Mouse (Mus musculus) lung, postnatal 0 days (tissue): ENCODE results near the gene Ints3. TPM values are rescaled to one million over a fixed set of nuclear protein-coding genes. Genes with fewer than 3 reads are reported as not detected.

Source experiments
- ATAC-seq: fragments of 200-750 bp; cut with Nextera tagmentation; 2 replicates; pipeline ENCODE4 v1.8.0; 2017; ENCODE audit warnings: moderate library complexity
- DNase-seq: peaks from one replicate; pipeline ENCODE4 v3.0.0-alpha.2; 2016; ENCODE audit warnings: low spot score
- H3K27ac ChIP-seq: fragments of 300-500 bp; sonication (generic); 2 replicates; pipeline ENCODE4 v1.5.1; 2014; ENCODE audit warnings: antibody characterized with exemption, mild to moderate bottlenecking, low read length, mixed read lengths
- H3K27me3 ChIP-seq: fragments of 300-500 bp; sonication (generic); replicated peaks from 2 replicates; pipeline ENCODE4 v1.6.1; 2014; ENCODE audit warnings: low read length, mixed read lengths; ENCODE audit not compliant: insufficient read depth
- H3K36me3 ChIP-seq: fragments of 300-500 bp; sonication (generic); 2 replicates; pipeline ENCODE4 v1.6.1; 2014; ENCODE audit warnings: low read length, mixed read lengths; ENCODE audit not compliant: insufficient read depth
- H3K4me1 ChIP-seq: fragments of 300-500 bp; sonication (generic); 2 replicates; pipeline ENCODE4 v1.6.1; 2014; ENCODE audit warnings: antibody characterized with exemption, low read depth, low read length, mixed read lengths; ENCODE audit not compliant: insufficient read depth
- H3K4me2 ChIP-seq: fragments of 300-500 bp; sonication (generic); replicated peaks from 2 replicates; pipeline ENCODE4 v1.6.1; 2014; ENCODE audit warnings: low read depth, mild to moderate bottlenecking, low read length, moderate library complexity, mixed read lengths
- H3K4me3 ChIP-seq: fragments of 300-500 bp; sonication (generic); 2 replicates; pipeline ENCODE4 v1.5.1; 2014; ENCODE audit warnings: low read depth, low read length
- H3K9ac ChIP-seq: fragments of 300-500 bp; sonication (generic); replicated peaks from 2 replicates; pipeline ENCODE4 v1.6.1; 2014; ENCODE audit warnings: low read depth, mild to moderate bottlenecking
- H3K9me3 ChIP-seq: fragments of 300-500 bp; sonication (generic); 2 replicates; pipeline ENCODE4 v1.6.1; 2016; ENCODE audit warnings: low read length, mixed read lengths
- CTCF ChIP-seq: IDR thresholded peaks from 2 replicates; pipeline ENCODE4 v1.5.1; 2016; ENCODE audit warnings: antibody characterized with exemption, mild to moderate bottlenecking
- EP300 ChIP-seq: IDR thresholded peaks from 2 replicates; pipeline ENCODE4 v1.6.1; 2016; ENCODE audit warnings: antibody characterized with exemption, mild to moderate bottlenecking, control low read depth
- WGBS: fragments of 180-500 bp; shearing (Covaris S2); extraction: QIAGEN DNeasy Blood & Tissue Kit; methylation state at CpG from one replicate; pipeline ENCODE4 v1.1.7; 2014; 5-methylcytosine and 5-hydroxymethylcytosine counted together
- polyA plus RNA-seq: library from polyadenylated mRNA; unstranded; fragments of >200 nt; fragmentation: Nextera tagmentation; extraction: Ambion mirVana; gene quantifications from 2 replicates; pipeline ENCODE4 v1.2.1, GENCODE M21; 2015

The Ints3 gene
- polyA plus RNA-seq, 1 experiment from 2014 or later = 10.6 TPM

GRCm38 (mm10) chr3:90447123-90447494 lies 13.7 kb upstream of the Ints3 start:
- ATAC-seq (peak; percentile 38), DNase-seq (peak; percentile 58)
- Histone ChIP-seq H3K4me1 (peaks cover 6% of the 10 kb centered on the region; the same call in 1 of the 2 replicates), H3K9me3 (no peaks in the 10 kb centered on the region), H3K27me3 (no peaks in the 10 kb centered on the region), H3K4me3 (peak overlapping the region; percentile 8; the same call in 1 of the 2 replicates), H3K4me2 (peak overlapping the region; percentile 52), H3K27ac (peak overlapping the region; percentile 94), H3K9ac (peak overlapping the region; percentile 26), H3K36me3 (no peaks in the 10 kb centered on the region)
- WGBS = 41% methylated on average over 7 of the region's 7 CpGs
- no peak for TF ChIP-seq EP300
- no peak for TF ChIP-seq CTCF

GRCm38 (mm10) chr3:90446389-90447122 lies 13.1 kb upstream of the Ints3 start:
- 2% methylated on average over 16 of the region's 17 CpGs for WGBS
- Histone ChIP-seq H3K9me3 (no peaks in the 10 kb centered on the region), H3K4me1 (peaks cover 6% of the 10 kb centered on the region; the same call in 1 of the 2 replicates), H3K27me3 (no peaks in the 10 kb centered on the region), H3K4me2 (peak overlapping the region; percentile 52), H3K27ac (peak overlapping the region; percentile 94), H3K9ac (peak overlapping the region; percentile 26), H3K36me3 (no peaks in the 10 kb centered on the region), H3K4me3 (peak overlapping the region; percentile 8; the same call in 1 of the 2 replicates)
- TF ChIP-seq CTCF = no peak; the same call in 1 of the 2 replicates
- peak; percentile 92 for TF ChIP-seq EP300
- DNase-seq (peak; percentile 97), ATAC-seq (peak; percentile 95)

- peaks cover 6% of the 10 kb centered on the region; the same call in 1 of the 2 replicates for H3K4me1 ChIP-seq
- WGBS = 61% methylated on average over 11 of the region's 11 CpGs
- TF ChIP-seq CTCF (no peak), EP300 (no peak)
- no peaks in the 10 kb centered on the region for H3K36me3 ChIP-seq
- H3K4me2 ChIP-seq = peak overlapping the region; percentile 52
- H3K27me3 ChIP-seq = no peaks in the 10 kb centered on the region
- H3K9me3 ChIP-seq = no peaks in the 10 kb centered on the region
- H3K4me3 ChIP-seq = peak overlapping the region; percentile 8; the same call in 1 of the 2 replicates
- H3K9ac ChIP-seq = no peak overlapping the region
- ATAC-seq = no peak
- DNase-seq = peak; percentile 52
- H3K27ac ChIP-seq = peak overlapping the region; percentile 94
Observed at GRCm38 (mm10) chr3:90445417-90446200, 12.2 kb upstream of the Ints3 start.

- ATAC-seq (no peak), DNase-seq (no peak)
- TF ChIP-seq EP300 = no peak
- H3K36me3 ChIP-seq = no peaks in the 10 kb centered on the region
- H3K4me3 ChIP-seq = no peak overlapping the region
- H3K4me1 ChIP-seq = peaks cover 6% of the 10 kb centered on the region; the same call in 1 of the 2 replicates
- no peaks in the 10 kb centered on the region for H3K9me3 ChIP-seq
- WGBS = 90% methylated on average over 3 of the region's 3 CpGs
- H3K27me3 ChIP-seq = no peaks in the 10 kb centered on the region
- H3K27ac ChIP-seq = no peak overlapping the region
- no peak overlapping the region for H3K9ac ChIP-seq
- no peak overlapping the region for H3K4me2 ChIP-seq
Observed at GRCm38 (mm10) chr3:90443977-90444376, 10.6 kb upstream of the Ints3 start.

- DNase-seq (no peak), ATAC-seq (no peak)
- no peaks in the 10 kb centered on the region for H3K27me3 ChIP-seq
- no peak overlapping the region for H3K4me3 ChIP-seq
- H3K4me1 ChIP-seq = no peaks in the 10 kb centered on the region; the same call in 1 of the 2 replicates
- no peaks in the 10 kb centered on the region for H3K9me3 ChIP-seq
- 76% methylated on average over 2 of the region's 2 CpGs for WGBS
- H3K36me3 ChIP-seq = no peaks in the 10 kb centered on the region
- H3K4me2 ChIP-seq = no peak overlapping the region
- no peak overlapping the region for H3K9ac ChIP-seq
- TF ChIP-seq EP300 (no peak), CTCF (no peak)
- H3K27ac ChIP-seq = no peak overlapping the region
Observed at GRCm38 (mm10) chr3:90440756-90441155, 7.3 kb upstream of the Ints3 start.

- DNase-seq (no peak), ATAC-seq (no peak)
- WGBS = 66% methylated on average over 4 of the region's 4 CpGs
- H3K27me3 ChIP-seq = no peaks in the 10 kb centered on the region
- no peak overlapping the region for H3K9ac ChIP-seq
- H3K4me3 ChIP-seq = no peak overlapping the region
- no peaks in the 10 kb centered on the region for H3K36me3 ChIP-seq
- no peaks in the 10 kb centered on the region for H3K9me3 ChIP-seq
- H3K27ac ChIP-seq = no peak overlapping the region
- peaks cover 5% of the 10 kb centered on the region; the same call in 1 of the 2 replicates for H3K4me1 ChIP-seq
- TF ChIP-seq EP300 (no peak), CTCF (no peak)
- H3K4me2 ChIP-seq = no peak overlapping the region
Observed at GRCm38 (mm10) chr3:90437131-90437530, 3.7 kb upstream of the Ints3 start.
